Mouse (Mus musculus) limb, embryonic 13.5 days (tissue): ENCODE results near the gene H2-M3. TPM values are rescaled to one million over a fixed set of nuclear protein-coding genes. Genes with fewer than 3 reads are reported as not detected.

Experiments
- ATAC-seq: fragments of 200-750 bp; cut with Nextera tagmentation; 2 replicates; pipeline ENCODE4 v1.8.0; 2017; ENCODE audit warnings: low read depth, moderate number of reproducible peaks, moderate TSS enrichment; ENCODE audit not compliant: low FRiP score
- H3K27ac ChIP-seq: fragments of 300-500 bp; sonication (generic); 2 replicates; pipeline ENCODE4 v1.5.1; 2015; ENCODE audit warnings: inconsistent platforms, mild to moderate bottlenecking, moderate library complexity
- H3K27me3 ChIP-seq: fragments of 300-500 bp; sonication (generic); 2 replicates; pipeline ENCODE4 v1.6.1; 2015; ENCODE audit warnings: mild to moderate bottlenecking, inconsistent platforms
- H3K36me3 ChIP-seq: fragments of 300-500 bp; sonication (generic); 2 replicates; pipeline ENCODE4 v1.6.1; 2015; ENCODE audit warnings: inconsistent platforms, mild to moderate bottlenecking, moderate library complexity
- H3K4me1 ChIP-seq: fragments of 300-500 bp; sonication (generic); 2 replicates; pipeline ENCODE4 v1.6.1; 2015; ENCODE audit warnings: inconsistent platforms
- H3K4me2 ChIP-seq: fragments of 300-500 bp; sonication (generic); replicated peaks from 2 replicates; pipeline ENCODE4 v1.6.1; 2015; ENCODE audit warnings: inconsistent platforms, mild to moderate bottlenecking, moderate library complexity
- H3K4me3 ChIP-seq: fragments of 300-500 bp; sonication (generic); 2 replicates; pipeline ENCODE4 v1.5.1; 2015; ENCODE audit warnings: moderate library complexity, mild to moderate bottlenecking, inconsistent platforms
- H3K9ac ChIP-seq: fragments of 300-500 bp; sonication (generic); 2 replicates; pipeline ENCODE4 v1.6.1; 2015; ENCODE audit warnings: mild to moderate bottlenecking, inconsistent platforms
- H3K9me3 ChIP-seq: fragments of 300-500 bp; sonication (generic); 2 replicates; pipeline ENCODE4 v1.6.1; 2016; ENCODE audit warnings: inconsistent platforms
- WGBS: fragments of 180-500 bp; shearing (Covaris S2); methylation state at CpG from one replicate; pipeline ENCODE4 v1.1.7; 2015; 5-methylcytosine and 5-hydroxymethylcytosine counted together
- polyA plus RNA-seq: library from polyadenylated mRNA; unstranded; fragments of >200 nt; fragmentation: Nextera tagmentation; extraction: Ambion mirVana; gene quantifications from 2 replicates; pipeline ENCODE4 v1.2.1, GENCODE M21; 2015

Gene H2-M3
- polyA plus RNA-seq, 1 experiment from 2014 or later = 2.0 TPM

GRCm38 (mm10) chr17:37283360-37283759 is 13.3 kb downstream of the H2-M3 start, which contains the start of gene Olfr99:
Olfr99 (minus strand) TSS chr17:37283460.
- H3K9me3 ChIP-seq = no peaks in the 10 kb centered on the region
- no peaks in the 10 kb centered on the region for H3K36me3 ChIP-seq
- H3K27me3 ChIP-seq = no peaks in the 10 kb centered on the region
- no peak for ATAC-seq
- H3K4me2 ChIP-seq = no peak within 1 kb of the TSS
- no peak within 1 kb of the TSS for H3K27ac ChIP-seq
- 71% methylated on average over 1 of the region's 1 CpGs for WGBS
- no peak within 1 kb of the TSS for H3K4me3 ChIP-seq
- no peaks in the 10 kb centered on the region for H3K4me1 ChIP-seq
- no peak within 1 kb of the TSS for H3K9ac ChIP-seq

- Histone ChIP-seq H3K4me3 (no peak within 1 kb of the TSS), H3K9ac (no peak within 1 kb of the TSS), H3K27ac (no peak within 1 kb of the TSS), H3K9me3 (no peaks in the 10 kb centered on the region), H3K36me3 (no peaks in the 10 kb centered on the region), H3K4me1 (no peaks in the 10 kb centered on the region), H3K27me3 (no peaks in the 10 kb centered on the region), H3K4me2 (no peak within 1 kb of the TSS)
- ATAC-seq = no peak
- WGBS = 83% methylated on average over 4 of the region's 4 CpGs
These were observed 34.2 kb downstream of the H2-M3 start, which contains the start of gene Olfr101 for GRCm38 (mm10) chr17:37304213-37304612. Olfr101 (minus strand) TSS chr17:37304313.

- no peak for ATAC-seq
- no peak overlapping the region for H3K9ac ChIP-seq
- H3K36me3 ChIP-seq = no peaks in the 10 kb centered on the region
- H3K4me1 ChIP-seq = no peaks in the 10 kb centered on the region
- H3K9me3 ChIP-seq = no peaks in the 10 kb centered on the region
- WGBS = 46% methylated on average over 4 of the region's 4 CpGs
- no peak overlapping the region for H3K4me3 ChIP-seq
- H3K27ac ChIP-seq = no peak overlapping the region
- no peak overlapping the region for H3K4me2 ChIP-seq
- H3K27me3 ChIP-seq = no peaks in the 10 kb centered on the region
These were observed 38.5 kb downstream of the H2-M3 start for GRCm38 (mm10) chr17:37308483-37308882.

- Histone ChIP-seq H3K9me3 (no peaks in the 10 kb centered on the region), H3K4me3 (no peak overlapping the region), H3K27ac (no peak overlapping the region), H3K4me2 (no peak overlapping the region), H3K27me3 (no peaks in the 10 kb centered on the region), H3K9ac (no peak overlapping the region), H3K4me1 (no peaks in the 10 kb centered on the region), H3K36me3 (no peaks in the 10 kb centered on the region)
- no peak for ATAC-seq
- WGBS = 36% methylated on average over 2 of the region's 2 CpGs
These were observed 40.2 kb downstream of the H2-M3 start for GRCm38 (mm10) chr17:37310146-37310699.

GRCm38 (mm10) chr17:37316954-37317353 is 46.9 kb downstream of the H2-M3 start, which contains the start of gene Olfr102:
Olfr102 (minus strand) TSS chr17:37317054.
- H3K36me3 ChIP-seq = no peaks in the 10 kb centered on the region
- no peaks in the 10 kb centered on the region for H3K27me3 ChIP-seq
- H3K9ac ChIP-seq = no peak within 1 kb of the TSS
- no peak for ATAC-seq
- H3K4me3 ChIP-seq = no peak within 1 kb of the TSS
- H3K4me2 ChIP-seq = no peak within 1 kb of the TSS
- no peak within 1 kb of the TSS for H3K27ac ChIP-seq
- H3K4me1 ChIP-seq = no peaks in the 10 kb centered on the region
- no peaks in the 10 kb centered on the region; the same call in 1 of the 2 replicates for H3K9me3 ChIP-seq

Other genes with a start within 250 kb of the H2-M3 start
- 0.18 and 0.22 TPM in 2 replicates for gene Mog, start 246.8 kb upstream of the H2-M3 start, polyA plus RNA-seq
- 13.3 and 15.2 TPM in 2 replicates for gene Gabbr1, start 224.3 kb upstream of the H2-M3 start, polyA plus RNA-seq
- gene Olfr90, start 181.7 kb upstream of the H2-M3 start, polyA plus RNA-seq = 0.09 TPM in 1 of 2 replicates, not detected in the other
- gene Olfr91, start 171.9 kb upstream of the H2-M3 start, polyA plus RNA-seq = not detected in 2 replicates
- not detected in 2 replicates for gene Olfr92, start 150.1 kb upstream of the H2-M3 start, polyA plus RNA-seq
- gene Olfr93, start 108.7 kb upstream of the H2-M3 start, polyA plus RNA-seq = not detected in 2 replicates
- gene Ubd, start 76.3 kb upstream of the H2-M3 start, polyA plus RNA-seq = not detected in 2 replicates
- not detected in 2 replicates for gene Olfr94, start 69.2 kb upstream of the H2-M3 start, polyA plus RNA-seq
- not detected in 2 replicates for gene Olfr95, start 57.1 kb upstream of the H2-M3 start, polyA plus RNA-seq
- not detected in 2 replicates for gene Olfr96, start 50.1 kb upstream of the H2-M3 start, polyA plus RNA-seq
- not detected in 2 replicates for gene Olfr97, start 32.9 kb upstream of the H2-M3 start, polyA plus RNA-seq
- gene Olfr98, start 6.5 kb upstream of the H2-M3 start, polyA plus RNA-seq = not detected in 2 replicates
- gene Olfr99, start 13.2 kb downstream of the H2-M3 start, polyA plus RNA-seq = not detected in 2 replicates
- gene Olfr101, start 34.1 kb downstream of the H2-M3 start, polyA plus RNA-seq = not detected in 2 replicates
- not detected in 2 replicates for gene Olfr102, start 46.8 kb downstream of the H2-M3 start, polyA plus RNA-seq
- not detected in 2 replicates for gene Olfr103, start 69.5 kb downstream of the H2-M3 start, polyA plus RNA-seq
- gene Olfr104-ps, start 89.4 kb downstream of the H2-M3 start, polyA plus RNA-seq = not detected in 2 replicates
- gene Olfr105-ps, start 108.8 kb downstream of the H2-M3 start, polyA plus RNA-seq = not detected in 2 replicates
- not detected in 2 replicates for gene Olfr106-ps, start 120.2 kb downstream of the H2-M3 start, polyA plus RNA-seq
- 0.04 TPM in 1 of 2 replicates, not detected in the other for gene Olfr107, start 129.0 kb downstream of the H2-M3 start, polyA plus RNA-seq
- not detected in 2 replicates for gene Olfr108, start 175.3 kb downstream of the H2-M3 start, polyA plus RNA-seq
- not detected in 2 replicates for gene Olfr109, start 188.7 kb downstream of the H2-M3 start, polyA plus RNA-seq
- not detected in 2 replicates for gene H2-M2, start 213.3 kb downstream of the H2-M3 start, polyA plus RNA-seq
- not detected in 2 replicates for gene Olfr110, start 222.2 kb downstream of the H2-M3 start, polyA plus RNA-seq
- not detected in 2 replicates for gene Olfr111, start 237.8 kb downstream of the H2-M3 start, polyA plus RNA-seq